Mouse (Mus musculus) MEL (cell line): Measurements from ENCODE around the gene Aldh1a3. TPM values are rescaled to one million over a fixed set of nuclear protein-coding genes. Genes with fewer than 3 reads are reported as not detected.

Experiments used
- DNase-seq: peaks from one replicate; pipeline ENCODE4 v3.0.0; 2011; ENCODE audit warnings: low read depth, low spot score
- H3K27ac ChIP-seq: 2 replicates; pipeline ENCODE4 v1.5.1; 2012; ENCODE audit warnings: low read depth, mild to moderate bottlenecking, control low read depth, low read length, moderate library complexity; ENCODE audit not compliant: control insufficient read depth
- H3K27me3 ChIP-seq, 2 experiments: fragments of 150-350 bp in 1 of 2; sonication (generic) in 1 of 2; 2 replicates each; pipeline ENCODE4 v1.6.1; 2012; ENCODE audit warnings: low read length in 2 of 2, mild to moderate bottlenecking in 2 of 2, improper control_type of control experiment in 1 of 2, moderate library complexity in 1 of 2; ENCODE audit not compliant: insufficient read depth in 2 of 2, control insufficient read depth in 1 of 2
- H3K36me3 ChIP-seq, 2 experiments: 2 replicates each; pipeline ENCODE4 v1.6.1; 2012 to 2014; ENCODE audit warnings: low read length in 2 of 2, improper control_type of control experiment in 1 of 2, inconsistent platforms in 1 of 2, mild to moderate bottlenecking in 1 of 2; ENCODE audit not compliant: insufficient read depth in 2 of 2, control insufficient read depth in 1 of 2
- H3K4me1 ChIP-seq, 2 experiments: fragments of 150-350 bp in 1 of 2; sonication (generic) in 1 of 2; 2 replicates each; pipeline ENCODE4 v1.6.1; 2012; ENCODE audit warnings: low read length in 2 of 2, improper control_type of control experiment in 1 of 2, mild to moderate bottlenecking in 1 of 2; ENCODE audit not compliant: insufficient read depth in 2 of 2, control insufficient read depth in 1 of 2
- H3K4me3 ChIP-seq, 2 experiments: fragments of 150-350 bp in 1 of 2; sonication (generic) in 1 of 2; 2 replicates each; pipeline ENCODE4 v1.5.1; 2012; ENCODE audit warnings: low read depth in 2 of 2, low read length in 2 of 2, mild to moderate bottlenecking in 2 of 2, moderate library complexity in 2 of 2, control low read depth in 1 of 2, improper control_type of control experiment in 1 of 2; ENCODE audit not compliant: control insufficient read depth in 1 of 2, insufficient read depth in 1 of 2
- H3K79me2 ChIP-seq: 2 replicates; pipeline ENCODE4 v1.6.1; 2012; ENCODE audit warnings: mild to moderate bottlenecking, low read length, moderate library complexity; ENCODE audit not compliant: control insufficient read depth, poor library complexity, insufficient read depth
- H3K9ac ChIP-seq: 2 replicates; pipeline ENCODE4 v1.6.1; 2012; ENCODE audit warnings: low read depth, mild to moderate bottlenecking, control low read depth, low read length, moderate library complexity; ENCODE audit not compliant: control insufficient read depth, poor library complexity, severe bottlenecking
- H3K9me3 ChIP-seq: fragments of 150-350 bp; sonication (generic); replicated peaks from 2 replicates; pipeline ENCODE4 v1.6.1; 2012; ENCODE audit warnings: mild to moderate bottlenecking, low read length, improper control_type of control experiment, moderate library complexity; ENCODE audit not compliant: insufficient read depth
- BHLHE40 ChIP-seq: IDR thresholded peaks from 2 replicates; pipeline ENCODE4 v1.6.1; 2012; ENCODE audit warnings: low read depth, mild to moderate bottlenecking, inconsistent platforms, low read length, improper control_type of control experiment, borderline replicate concordance
- CHD1 ChIP-seq: IDR thresholded peaks from 2 replicates; pipeline ENCODE4 v1.6.1; 2012; ENCODE audit warnings: low read depth, mild to moderate bottlenecking, inconsistent platforms, low read length, improper control_type of control experiment
- CHD2 ChIP-seq: IDR thresholded peaks from 2 replicates; pipeline ENCODE4 v1.6.1; 2011; ENCODE audit warnings: low read length, improper control_type of control experiment
- CTCF ChIP-seq, 3 experiments: IDR thresholded peaks in 2 of 3; conservative IDR thresholded peaks in 1 of 3; 2 replicates each; pipeline ENCODE4 v1.5.1; 2011 to 2012; ENCODE audit warnings: low read length in 3 of 3, low read depth in 2 of 3, mild to moderate bottlenecking in 2 of 3, improper control_type of control experiment in 1 of 3, inconsistent platforms in 1 of 3, mixed read lengths in 1 of 3, moderate library complexity in 1 of 3; ENCODE audit not compliant: control insufficient read depth in 1 of 3, insufficient read depth in 1 of 3, poor library complexity in 1 of 3, severe bottlenecking in 1 of 3
- ELF1 ChIP-seq: IDR thresholded peaks from 2 replicates; pipeline ENCODE4 v1.6.1; 2014; ENCODE audit warnings: low read depth, mild to moderate bottlenecking, inconsistent platforms, low read length, improper control_type of control experiment, moderate library complexity
- EP300 ChIP-seq, 2 experiments: IDR thresholded peaks; 2 replicates each; pipeline ENCODE4 v1.6.1; 2011; ENCODE audit warnings: improper control_type of control experiment in 2 of 2, low read length in 2 of 2, low read depth in 1 of 2, mild to moderate bottlenecking in 1 of 2
- ETS1 ChIP-seq: IDR thresholded peaks from 2 replicates; pipeline ENCODE4 v1.6.1; 2012; ENCODE audit warnings: low read depth, mild to moderate bottlenecking, inconsistent platforms, low read length, improper control_type of control experiment, moderate library complexity
- GABPA ChIP-seq: IDR thresholded peaks from 2 replicates; pipeline ENCODE4 v1.6.1; 2012; ENCODE audit warnings: low read depth, mild to moderate bottlenecking, inconsistent platforms, low read length, improper control_type of control experiment, moderate library complexity
- GATA1 ChIP-seq: IDR thresholded peaks from 2 replicates; pipeline ENCODE4 v1.6.1; 2011; ENCODE audit warnings: low read depth, low read length, improper control_type of control experiment
- HCFC1 ChIP-seq: IDR thresholded peaks from 2 replicates; pipeline ENCODE4 v1.6.1; 2012; ENCODE audit warnings: low read depth, mild to moderate bottlenecking, inconsistent platforms, low read length, improper control_type of control experiment, moderate library complexity
- JUND ChIP-seq: IDR thresholded peaks from 2 replicates; pipeline ENCODE4 v1.6.1; 2011; ENCODE audit warnings: low read depth, mild to moderate bottlenecking, improper control_type of control experiment, low read length
- MAFK ChIP-seq: IDR thresholded peaks from 2 replicates; pipeline ENCODE4 v1.6.1; 2011; ENCODE audit warnings: low read depth, mild to moderate bottlenecking, low read length, improper control_type of control experiment, borderline replicate concordance
- MAZ ChIP-seq: IDR thresholded peaks from 2 replicates; pipeline ENCODE4 v1.6.1; 2012; ENCODE audit warnings: low read depth, mild to moderate bottlenecking, inconsistent platforms, low read length, improper control_type of control experiment
- MXI1 ChIP-seq: IDR thresholded peaks from 2 replicates; pipeline ENCODE4 v1.6.1; 2011; ENCODE audit warnings: mild to moderate bottlenecking, low read depth, low read length, improper control_type of control experiment
- NELFE ChIP-seq: IDR thresholded peaks from 2 replicates; pipeline ENCODE4 v1.6.1; 2011; ENCODE audit warnings: low read depth, low read length, improper control_type of control experiment
- NRF1 ChIP-seq: IDR thresholded peaks from 2 replicates; pipeline ENCODE4 v1.6.1; 2014; ENCODE audit warnings: low read depth, mild to moderate bottlenecking, inconsistent platforms, low read length, improper control_type of control experiment, moderate library complexity; ENCODE audit not compliant: poor library complexity, insufficient read depth, severe bottlenecking
- POLR2AphosphoS2 ChIP-seq: IDR thresholded peaks from 2 replicates; pipeline ENCODE4 v1.6.1; 2011; ENCODE audit warnings: low read length, improper control_type of control experiment
- POLR2AphosphoS5 ChIP-seq: IDR thresholded peaks from 2 replicates; pipeline ENCODE4 v1.6.1; 2012; ENCODE audit warnings: low read depth, borderline replicate concordance, mild to moderate bottlenecking, inconsistent platforms, low read length, moderate library complexity, mixed read lengths
- RCOR1 ChIP-seq: IDR thresholded peaks from 2 replicates; pipeline ENCODE4 v1.6.1; 2012; ENCODE audit warnings: low read depth, mild to moderate bottlenecking, inconsistent platforms, low read length, improper control_type of control experiment
- SIN3A ChIP-seq: IDR thresholded peaks from 2 replicates; pipeline ENCODE4 v1.6.1; 2012; ENCODE audit warnings: low read length, improper control_type of control experiment, inconsistent platforms
- SMC3 ChIP-seq: IDR thresholded peaks from 2 replicates; pipeline ENCODE4 v1.6.1; 2011; ENCODE audit warnings: low read depth, low read length, improper control_type of control experiment
- TAL1 ChIP-seq: IDR thresholded peaks from 2 replicates; pipeline ENCODE4 v1.6.1; 2012; ENCODE audit warnings: mild to moderate bottlenecking, inconsistent platforms, low read length, moderate library complexity, mixed read lengths
- TBP ChIP-seq: IDR thresholded peaks from 2 replicates; pipeline ENCODE4 v1.8.0; 2011; ENCODE audit warnings: low read depth, low read length, improper control_type of control experiment
- TCF12 ChIP-seq: IDR thresholded peaks from 2 replicates; pipeline ENCODE4 v1.6.1; 2014; ENCODE audit warnings: low read depth, mild to moderate bottlenecking, inconsistent platforms, low read length, improper control_type of control experiment, moderate library complexity
- UBTF ChIP-seq: IDR thresholded peaks from 2 replicates; pipeline ENCODE4 v1.6.1; 2012; ENCODE audit warnings: low read depth, mild to moderate bottlenecking, inconsistent platforms, low read length, improper control_type of control experiment, moderate library complexity, borderline replicate concordance; ENCODE audit not compliant: insufficient read depth
- ZKSCAN1 ChIP-seq: IDR thresholded peaks from 2 replicates; pipeline ENCODE4 v1.6.1; 2012; ENCODE audit warnings: low read depth, mild to moderate bottlenecking, inconsistent platforms, low read length, improper control_type of control experiment, moderate library complexity
- ZMIZ1 ChIP-seq: IDR thresholded peaks from 2 replicates; pipeline ENCODE4 v1.6.1; 2012; ENCODE audit warnings: low read depth, mild to moderate bottlenecking, inconsistent platforms, low read length, improper control_type of control experiment, moderate library complexity
- ZNF384 ChIP-seq: IDR thresholded peaks from 2 replicates; pipeline ENCODE4 v1.6.1; 2012; ENCODE audit warnings: low read depth, mild to moderate bottlenecking, inconsistent platforms, low read length, improper control_type of control experiment
- polyA plus RNA-seq, 2 experiments: library from polyadenylated mRNA; stranded (reverse) in 1 of 2; unstranded in 1 of 2; fragments of >175 nt in 1 of 2; fragments of >200 nt in 1 of 2; gene quantifications; 2 replicates each; pipeline versions ENCODE4 v1.2.1 to v1.2.4; 2012; ENCODE audit warnings: low replicate concordance in 2 of 2, low read depth in 1 of 2; ENCODE audit not compliant: insufficient read length in 2 of 2, insufficient read depth in 1 of 2, missing spikeins in 1 of 2
- total RNA-seq: library from RNA; depleted of rRNA; stranded (reverse); fragments of 300-350 nt; gene quantifications from 2 replicates; pipeline ENCODE4 v1.2.3, GENCODE M21; 2012

Gene Aldh1a3
- total and polyA plus RNA-seq, 3 experiments: 13.4 to 43.4 TPM; not detected in 1

DNA sequence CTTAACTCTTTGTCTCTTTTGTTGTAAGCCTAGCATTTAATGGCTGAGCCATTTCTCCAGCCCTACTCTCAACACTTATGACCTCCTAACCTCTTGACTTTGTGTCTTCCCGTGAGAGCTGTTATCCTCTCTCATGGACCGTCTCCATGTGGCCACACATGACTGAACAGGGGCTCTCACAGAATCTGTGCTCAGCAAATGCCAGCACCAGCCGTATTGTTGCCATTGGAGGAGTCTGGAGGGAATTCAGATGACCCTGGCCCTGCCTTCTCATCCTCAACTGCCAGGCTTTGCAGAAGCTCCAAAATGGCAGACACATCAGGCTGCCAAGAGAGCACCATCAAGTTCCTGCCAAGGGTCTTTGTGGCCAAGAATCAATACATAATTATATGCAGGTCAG, 30.0 kb downstream of the Aldh1a3 start:
- Histone ChIP-seq H3K27ac (no peak overlapping the region), H3K4me3 (no peak overlapping the region), H3K4me1 (peaks cover 0 to 3% of the 10 kb centered on the region in 2 experiments; a peak in 1 of 4 replicates)
- TF ChIP-seq TAL1 (no peak), TCF12 (no peak), EP300 (IDR thresholded peaks at IDR 0.05; ENCODE audit: low read depth in 1 of 2, low read length in 2 of 2) (no peak), SIN3A (no peak), NRF1 (no peak), CTCF (IDR thresholded peaks at IDR 0.05 in 2 of 3, conservative IDR thresholded peaks at IDR 0.05 in 1 of 3; ENCODE audit: control insufficient read depth in 1 of 3, insufficient read depth in 1 of 3, low read depth in 2 of 3, low read length in 3 of 3, poor library complexity in 1 of 3, severe bottlenecking in 1 of 3) (no peak), CHD1 (no peak), CHD2 (no peak), ELF1 (no peak), GABPA (no peak)
- TF ChIP-seq, all 39 proteins: peak for 0
- Histone ChIP-seq H3K36me3 (no peaks in the 10 kb centered on the region), H3K27me3 (peaks cover 0 to 3% of the 10 kb centered on the region in 2 experiments; a peak in 3 of 4 replicates), H3K9me3 (no peaks in the 10 kb centered on the region), H3K9ac (no peak overlapping the region), H3K79me2 (no peaks in the 10 kb centered on the region)
- DNase-seq: no peak

- peak overlapping the region; percentile 89 to 97 for H3K4me3 ChIP-seq
- peak; percentile 93 for DNase-seq
- H3K27ac ChIP-seq: peak overlapping the region; percentile 61
- H3K4me1 ChIP-seq: peaks cover 0 to 11% of the 10 kb centered on the region in 2 experiments; a peak in 2 of 4 replicates
- H3K27me3 ChIP-seq: no peaks in the 10 kb centered on the region
- peaks cover 0 to 3% of the 10 kb centered on the region in 2 experiments; a peak in 2 of 4 replicates for H3K36me3 ChIP-seq
- peaks cover 14% of the 10 kb centered on the region for H3K79me2 ChIP-seq
- no peaks in the 10 kb centered on the region for H3K9me3 ChIP-seq
- H3K9ac ChIP-seq: peak overlapping the region; percentile 95
- TF ChIP-seq MXI1 (peak; percentile 69), CTCF (IDR thresholded peaks at IDR 0.05 in 2 of 3, conservative IDR thresholded peaks at IDR 0.05 in 1 of 3; ENCODE audit: control insufficient read depth in 1 of 3, insufficient read depth in 1 of 3, low read depth in 2 of 3, low read length in 3 of 3, poor library complexity in 1 of 3, severe bottlenecking in 1 of 3) (peak; percentile 68 to 73 (median 70)), RCOR1 (no peak), SMC3 (peak; percentile 64), HCFC1 (no peak), TCF12 (0 out of 2 replicates have a peak, but pooled peaks have one; percentile 5), ZKSCAN1 (no peak), ZNF384 (peak; percentile 54), ZMIZ1 (no peak), GATA1 (no peak), TAL1 (no peak), NELFE (no peak), JUND (no peak), ETS1 (no peak), POLR2AphosphoS2 (no peak), BHLHE40 (no peak), POLR2AphosphoS5 (no peak), MAFK (no peak), SIN3A (peak; percentile 40), TBP (peak; percentile 53; the same call in 1 of the 2 replicates), ELF1 (no peak), UBTF (no peak), NRF1 (no peak), CHD1 (peak; percentile 41; the same call in 1 of the 2 replicates), MAZ (no peak; the same call in 1 of the 2 replicates), EP300 (IDR thresholded peaks at IDR 0.05; ENCODE audit: low read depth in 1 of 2, low read length in 2 of 2) (no peak)
These were observed 38.4 kb downstream of the Aldh1a3 start for GRCm38 (mm10) chr7:66388621-66389532.
